Mouse (Mus musculus): ENCODE results near the gene Fgf12. TPM values are rescaled to one million over a fixed set of nuclear protein-coding genes. Genes with fewer than 3 reads are reported as not detected.

Gene Fgf12
- total RNA-seq, 2 experiments from 2014 or later: 141 to 148 TPM

DNA sequence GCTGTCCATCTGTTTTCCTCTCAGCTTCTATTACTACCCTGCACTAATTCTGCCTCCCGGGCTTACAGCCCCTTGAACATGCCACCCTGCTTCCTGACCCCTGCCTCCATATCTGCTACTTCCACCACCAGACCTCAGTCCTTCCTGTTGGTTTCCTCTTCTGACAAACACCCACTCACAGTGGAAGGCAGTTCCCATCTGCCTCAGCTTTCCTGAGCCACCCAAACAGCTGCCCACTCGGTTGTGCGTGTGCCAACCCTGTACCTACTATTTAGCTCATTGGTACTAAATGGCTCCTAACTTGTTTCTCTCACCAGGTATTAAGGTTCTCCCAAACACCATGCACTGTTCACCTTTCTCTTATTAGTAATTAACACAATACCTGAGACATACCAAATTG, 71.2 kb downstream of the Fgf12 start:
- H3K27ac ChIP-seq: no peak overlapping the region
- DNase-seq (ENCODE audit: low spot score in 2 of 2): peak in 1 of 2 experiments; percentile 23
- no peak overlapping the region for H3K4me3 ChIP-seq
- TF ChIP-seq CTCF (conservative IDR thresholded peaks at IDR 0.05): no peak

DNA sequence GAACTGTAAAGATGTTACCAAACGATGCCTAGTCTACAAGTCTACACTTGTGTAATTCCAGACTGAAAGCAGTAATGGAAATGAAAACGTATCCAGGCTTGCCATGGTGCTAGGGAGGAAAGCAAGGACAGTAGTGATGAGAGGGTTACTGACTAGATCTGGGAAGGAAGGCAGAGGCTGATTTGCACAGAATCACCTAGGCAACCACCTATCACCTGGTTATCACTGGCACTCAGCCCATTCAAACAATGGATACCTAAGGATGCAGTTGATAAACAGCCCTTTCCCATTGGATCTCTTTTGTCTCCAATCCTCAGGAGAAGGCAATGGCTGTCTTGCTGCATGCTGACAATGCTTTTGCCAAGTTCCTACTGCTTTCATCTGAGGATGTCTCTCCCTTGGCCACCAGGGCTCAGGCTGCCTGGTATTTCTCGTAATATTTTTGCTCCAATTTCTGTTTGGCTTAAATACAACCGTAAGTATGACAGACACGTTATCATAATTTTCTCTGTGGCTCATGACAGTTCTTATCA, 84.0 kb downstream of the Fgf12 start:
- DNase-seq (ENCODE audit: low spot score in 2 of 2): no peak
- H3K27ac ChIP-seq: no peak overlapping the region
- TF ChIP-seq CTCF (conservative IDR thresholded peaks at IDR 0.05): no peak

DNA sequence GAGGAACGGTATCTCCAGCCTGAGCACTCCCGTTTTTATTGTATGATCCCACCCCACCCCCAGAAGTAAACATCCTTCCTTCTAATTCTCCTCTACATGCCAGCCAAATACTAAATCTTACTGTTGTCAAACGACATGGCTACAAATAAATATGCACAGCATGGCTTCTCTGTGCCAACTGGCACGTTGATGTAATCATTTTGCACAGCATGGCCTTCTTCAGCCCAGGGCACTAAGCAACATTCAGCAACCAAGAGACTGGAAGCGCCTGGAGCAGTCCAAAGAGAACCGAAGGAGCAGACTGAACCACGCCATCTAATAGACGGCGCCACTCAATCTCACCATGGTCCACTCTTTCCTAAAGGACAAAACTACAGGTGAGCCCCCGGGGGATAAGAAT, 100.2 kb downstream of the Fgf12 start:
- Histone ChIP-seq H3K27ac (no peak overlapping the region), H3K4me3 (no peak overlapping the region)
- no peak for DNase-seq (ENCODE audit: low spot score in 2 of 2)
- no peak for TF ChIP-seq CTCF (conservative IDR thresholded peaks at IDR 0.05)

More for the DNA sequence above, 84.0 kb downstream of the Fgf12 start:
- H3K4me3 ChIP-seq: no peak overlapping the region

DNA sequence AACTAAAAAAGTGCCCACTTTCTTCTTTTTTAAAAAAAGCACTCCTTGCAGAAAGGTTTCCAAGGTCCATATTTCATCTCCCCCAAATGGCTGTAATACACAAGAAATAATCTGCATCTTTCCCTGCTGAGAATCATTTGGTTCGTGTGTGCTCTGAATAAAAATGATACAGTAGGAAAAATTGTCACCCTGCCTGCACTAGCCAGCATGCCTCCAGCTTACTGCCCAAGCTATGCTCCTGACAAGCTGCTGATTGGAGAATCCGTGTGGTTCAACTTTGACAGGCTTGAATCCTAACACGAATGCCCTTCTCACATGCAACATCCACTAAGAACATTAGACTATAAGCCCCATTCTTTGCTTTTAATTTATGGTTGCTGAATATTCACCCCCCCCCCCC, 102.3 kb downstream of the Fgf12 start:
- H3K4me3 ChIP-seq: no peak overlapping the region
- no peak overlapping the region for H3K27ac ChIP-seq
- DNase-seq (ENCODE audit: low spot score in 2 of 2): no peak
- no peak for TF ChIP-seq CTCF (conservative IDR thresholded peaks at IDR 0.05)

DNA sequence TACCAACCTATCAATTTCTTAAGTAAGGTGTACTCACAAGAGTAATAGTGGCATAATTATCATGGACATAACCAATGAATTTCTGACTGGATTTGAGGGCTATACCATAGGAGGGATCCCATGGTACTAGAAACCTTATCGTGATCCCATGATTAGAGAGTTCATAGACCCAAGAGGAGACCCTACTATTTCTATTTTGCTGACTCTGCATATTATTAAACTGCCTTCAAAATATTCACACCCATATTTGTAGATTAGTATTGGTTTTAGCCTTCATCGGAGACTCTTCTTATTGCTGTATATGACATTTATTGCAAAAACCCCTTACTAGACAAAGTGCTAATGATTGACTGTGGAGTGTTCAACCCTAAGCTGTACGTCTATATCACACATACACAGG, 107.8 kb downstream of the Fgf12 start:
- TF ChIP-seq CTCF (conservative IDR thresholded peaks at IDR 0.05): no peak
- Histone ChIP-seq H3K27ac (no peak overlapping the region), H3K4me3 (no peak overlapping the region)
- DNase-seq (ENCODE audit: low spot score in 2 of 2): no peak

DNA sequence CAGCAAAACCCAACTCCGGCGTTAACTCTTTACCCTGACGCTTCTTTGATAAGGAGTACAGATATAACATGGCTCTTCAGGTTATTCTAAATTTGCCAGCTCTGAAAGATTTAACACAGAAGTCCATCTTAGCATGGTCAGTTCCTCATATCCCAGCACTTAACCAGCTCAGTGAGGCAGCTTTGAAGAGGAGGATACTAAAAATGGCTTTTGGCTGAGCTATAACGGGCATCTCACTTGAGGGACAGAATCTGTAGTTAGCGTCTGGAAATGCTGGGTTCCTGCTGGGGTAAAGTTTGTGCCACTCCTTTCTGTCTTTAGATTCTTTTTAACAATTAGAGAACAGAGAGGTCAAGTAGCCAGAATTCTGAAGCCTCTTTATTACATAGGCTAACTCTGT, 121.1 kb downstream of the Fgf12 start:
- TF ChIP-seq CTCF (conservative IDR thresholded peaks at IDR 0.05): no peak
- DNase-seq (ENCODE audit: low spot score in 2 of 2): no peak
- H3K27ac ChIP-seq: no peak overlapping the region
- no peak overlapping the region for H3K4me3 ChIP-seq

DNA sequence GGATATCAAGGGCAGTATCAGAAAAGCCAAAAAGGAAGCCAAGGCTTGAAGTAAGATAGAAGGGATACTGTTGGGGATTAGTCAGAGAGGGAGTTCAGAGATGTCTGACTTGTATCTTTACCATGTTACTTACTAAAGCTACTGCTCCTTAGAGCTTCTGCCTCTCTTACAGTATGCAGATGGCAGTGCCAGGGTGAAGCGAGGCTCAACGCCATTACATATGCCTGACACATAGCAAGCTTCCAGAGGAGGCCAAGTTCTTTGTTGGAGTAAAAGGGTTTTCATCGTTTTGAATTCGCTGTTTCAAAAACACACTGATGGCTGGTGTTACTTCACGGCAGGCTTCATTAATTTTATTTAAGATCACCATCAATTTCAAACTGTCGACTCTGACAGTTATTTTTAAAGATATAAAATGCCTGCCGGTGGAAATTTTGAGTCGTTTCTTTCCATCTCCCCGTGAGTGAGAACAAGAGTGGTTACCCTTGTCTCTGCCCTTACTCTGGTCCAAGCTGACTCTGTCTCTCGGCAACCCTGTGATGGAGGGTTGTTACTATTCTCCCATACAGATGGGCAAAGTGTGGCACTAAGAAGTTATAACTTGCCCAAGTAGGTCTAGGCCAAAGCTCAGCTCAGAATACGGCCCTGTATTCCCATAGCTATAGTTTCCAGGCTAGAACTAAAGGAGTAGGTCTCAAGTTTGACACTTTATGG, 121.9 kb downstream of the Fgf12 start:
- no peak overlapping the region for H3K4me3 ChIP-seq
- no peak for DNase-seq (ENCODE audit: low spot score in 2 of 2)
- TF ChIP-seq CTCF (conservative IDR thresholded peaks at IDR 0.05): no peak
- no peak overlapping the region for H3K27ac ChIP-seq

DNA sequence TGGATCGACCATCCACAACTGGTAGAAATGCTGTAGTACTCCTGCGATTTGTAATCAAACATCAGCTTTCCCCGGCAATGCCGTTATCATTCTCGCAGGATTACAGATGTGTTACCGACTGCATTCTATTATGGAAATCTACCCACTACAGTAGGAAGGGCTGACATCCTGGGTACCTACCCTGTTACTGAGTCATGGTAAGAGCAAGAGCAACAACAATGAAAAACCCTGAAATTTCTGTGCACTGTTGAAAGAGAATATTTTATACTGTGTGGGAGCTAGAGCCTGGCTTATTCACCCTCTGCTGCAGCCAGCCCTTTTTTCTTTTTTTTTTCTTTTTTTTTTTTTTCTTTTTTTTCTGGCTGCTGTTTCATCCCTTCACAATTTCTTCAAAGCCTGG, 126.6 kb downstream of the Fgf12 start:
- no peak overlapping the region for H3K4me3 ChIP-seq
- no peak overlapping the region for H3K27ac ChIP-seq
- DNase-seq (ENCODE audit: low spot score in 2 of 2): no peak
- no peak for TF ChIP-seq CTCF (conservative IDR thresholded peaks at IDR 0.05)

DNA sequence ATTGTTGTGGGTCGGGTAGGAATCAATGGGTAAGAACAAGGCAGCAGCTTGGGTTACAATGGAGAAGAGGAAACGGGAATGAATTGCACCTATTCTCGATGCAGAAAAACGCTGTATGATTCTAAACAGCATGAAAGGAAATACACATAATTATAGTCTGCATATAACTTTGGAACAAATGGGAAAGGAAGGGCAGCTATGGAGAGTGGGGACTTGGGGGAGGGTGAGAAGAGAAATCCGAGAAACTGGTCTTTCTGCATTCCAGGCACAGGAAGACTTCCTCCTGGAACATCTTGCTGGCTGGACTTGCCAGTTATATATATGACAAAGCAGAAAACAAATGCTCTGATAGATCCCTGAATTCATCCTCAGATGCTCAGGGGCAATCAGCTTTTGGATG, 127.2 kb downstream of the Fgf12 start:
- H3K27ac ChIP-seq: no peak overlapping the region
- DNase-seq (ENCODE audit: low spot score in 2 of 2): no peak

DNA sequence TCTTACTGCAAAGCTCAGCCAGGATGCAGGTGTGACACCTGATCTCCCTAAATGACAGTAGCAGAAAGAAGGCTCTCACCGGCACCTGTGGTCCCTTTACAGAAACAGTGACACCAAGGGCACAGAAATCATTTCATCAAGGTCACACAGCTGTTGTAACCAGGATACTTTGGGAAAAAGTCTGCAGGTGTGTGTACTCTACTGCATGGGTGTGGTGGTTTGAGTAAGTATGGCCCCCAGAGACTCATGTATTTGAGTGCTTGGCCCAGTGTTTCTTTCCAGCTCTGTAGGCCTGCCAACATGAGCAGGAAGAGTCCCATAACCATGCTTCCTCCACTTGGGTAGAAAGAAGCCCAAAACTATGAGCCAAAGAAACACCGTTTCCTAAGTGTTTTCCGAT, 138.5 kb downstream of the Fgf12 start:
- Histone ChIP-seq H3K27ac (no peak overlapping the region), H3K4me3 (no peak overlapping the region)
- no peak for TF ChIP-seq CTCF (conservative IDR thresholded peaks at IDR 0.05)
- DNase-seq (ENCODE audit: low spot score in 2 of 2): no peak

More for the DNA sequence above, 127.2 kb downstream of the Fgf12 start:
- TF ChIP-seq CTCF (conservative IDR thresholded peaks at IDR 0.05): no peak
- no peak overlapping the region for H3K4me3 ChIP-seq

DNA sequence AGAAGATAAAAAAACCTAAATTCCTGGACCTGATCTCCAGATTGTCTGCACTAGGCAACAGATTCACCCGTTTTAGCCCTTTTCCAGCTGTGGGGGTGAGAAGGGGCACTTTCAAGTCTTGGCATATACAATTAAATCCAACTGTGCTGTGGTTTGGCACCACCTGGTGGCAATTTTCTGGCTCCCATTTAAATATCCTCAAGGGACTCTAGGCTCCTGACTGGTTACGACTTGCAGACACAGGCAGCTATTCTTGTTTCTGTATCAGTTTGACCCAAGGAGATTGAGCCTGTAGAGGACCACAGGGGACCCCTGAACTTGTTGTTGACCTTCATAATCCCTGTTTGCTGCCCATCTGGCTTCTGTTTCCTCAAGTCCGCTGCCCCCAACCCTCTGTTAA, 141.9 kb downstream of the Fgf12 start:
- TF ChIP-seq CTCF (conservative IDR thresholded peaks at IDR 0.05): peak; percentile 76
- Histone ChIP-seq H3K4me3 (no peak overlapping the region), H3K27ac (no peak overlapping the region)
- peak in 1 of 2 experiments; percentile 37 for DNase-seq (ENCODE audit: low spot score in 2 of 2)

DNA sequence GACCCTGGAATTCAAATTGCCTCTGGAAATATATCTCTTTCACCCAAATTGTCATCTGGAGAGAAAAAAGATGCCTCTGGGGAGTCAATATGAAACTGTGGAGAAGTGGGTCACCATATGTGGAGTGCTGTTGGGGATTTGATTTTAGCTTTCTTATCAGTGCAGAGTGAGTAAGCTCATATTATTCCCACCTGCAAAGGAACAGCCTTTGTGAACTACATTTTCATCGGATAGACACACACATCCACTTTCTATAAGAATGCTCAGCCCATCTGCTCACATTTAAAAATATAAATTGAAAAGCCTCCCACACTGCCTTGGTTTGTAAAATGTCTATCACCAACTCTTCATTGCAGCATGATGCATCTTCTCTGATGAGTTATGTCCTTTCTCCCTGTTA, 149.7 kb downstream of the Fgf12 start:
- no peak overlapping the region for H3K27ac ChIP-seq
- no peak for DNase-seq (ENCODE audit: low spot score in 2 of 2)

DNA sequence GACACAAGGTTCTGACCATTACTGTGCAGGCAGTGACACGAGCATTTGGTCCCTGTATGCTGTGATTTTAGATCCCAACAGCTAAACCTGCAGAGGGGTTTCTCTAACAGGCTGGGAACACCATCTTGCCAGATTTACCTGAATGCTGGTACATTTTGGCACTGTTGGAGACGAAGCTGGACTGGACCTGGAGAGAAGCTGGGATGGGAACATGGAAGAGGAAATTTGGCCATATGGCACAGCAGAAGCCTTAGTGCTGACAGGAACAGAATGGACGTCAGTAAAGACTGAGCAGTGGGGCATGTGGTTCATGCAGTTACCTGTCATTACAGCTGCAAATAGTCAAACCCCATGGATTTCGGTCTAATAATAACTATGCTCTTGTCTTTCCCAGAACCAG, 151.1 kb downstream of the Fgf12 start:
- no peak for TF ChIP-seq CTCF (conservative IDR thresholded peaks at IDR 0.05)
- Histone ChIP-seq H3K27ac (no peak overlapping the region), H3K4me3 (no peak overlapping the region)
- no peak for DNase-seq (ENCODE audit: low spot score in 2 of 2)

More for the DNA sequence above, 149.7 kb downstream of the Fgf12 start:
- H3K4me3 ChIP-seq: no peak overlapping the region
- TF ChIP-seq CTCF (conservative IDR thresholded peaks at IDR 0.05): no peak

DNA sequence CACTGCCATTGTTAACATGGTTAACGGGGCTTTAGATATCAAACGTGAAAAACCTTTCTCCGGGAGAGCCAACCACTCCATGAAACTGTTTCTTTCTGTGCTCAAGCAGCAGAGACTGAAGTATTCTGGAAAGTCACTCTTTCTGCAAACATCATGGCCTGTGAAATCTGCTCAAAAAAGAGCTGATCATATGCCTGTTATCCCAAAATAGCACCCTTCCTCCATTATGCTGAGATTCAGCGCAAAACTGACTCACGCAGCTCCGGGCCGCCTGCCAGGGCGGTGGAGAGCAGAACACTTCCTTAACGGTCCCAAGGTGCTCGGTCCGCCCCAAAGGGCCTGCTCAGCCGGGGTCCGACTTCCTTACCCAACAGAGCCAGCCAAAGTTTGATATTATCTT, 156.8 kb downstream of the Fgf12 start:
- peak overlapping the region; percentile 79 for H3K27ac ChIP-seq
- TF ChIP-seq CTCF (conservative IDR thresholded peaks at IDR 0.05): no peak
- H3K4me3 ChIP-seq: no peak overlapping the region
- DNase-seq (ENCODE audit: low spot score in 2 of 2): peak; percentile 73 to 82

Measured in layer of hippocampus, adult 2 months (tissue).